Mouse (Mus musculus) large intestine, adult 2 months (tissue): Measurements from ENCODE around the gene Ccdc8. TPM values are rescaled to one million over a fixed set of nuclear protein-coding genes. Genes with fewer than 3 reads are reported as not detected.

Experiments used
- DNase-seq: peaks from one replicate; pipeline ENCODE4 v3.0.0-alpha.2; 2012; ENCODE audit warnings: low read depth, low spot score
- WGBS: fragments of 180-500 bp; shearing (Covaris S2); methylation state at CpG from one replicate; pipeline ENCODE4 v1.1.7; 2018; 5-methylcytosine and 5-hydroxymethylcytosine counted together
- polyA plus RNA-seq: library from polyadenylated mRNA; depleted of rRNA; stranded (reverse); fragments of >200 nt; gene quantifications from 2 replicates; pipeline ENCODE4 v1.2.3, GENCODE M21; 2012; rRNA removed

The Ccdc8 gene
- polyA plus RNA-seq, 1 experiment, result 1.1 TPM

- DNase-seq, result no peak
- WGBS, result 82% methylated on average over 7 of the region's 7 CpGs
Measured at GRCm38 (mm10) chr7:17030239-17030638, 37.7 kb downstream of the Ccdc8 start.

GRCm38 (mm10) chr7:17038018-17038695 is 45.6 kb downstream of the Ccdc8 start:
- 67% methylated on average over 9 of the region's 9 CpGs for WGBS
- no peak for DNase-seq

- WGBS, result 87% methylated on average over 7 of the region's 7 CpGs
- DNase-seq, result no peak
Measured at GRCm38 (mm10) chr7:17039373-17039772, 46.9 kb downstream of the Ccdc8 start.

GRCm38 (mm10) chr7:17045743-17046142 is 53.2 kb downstream of the Ccdc8 start:
- 93% methylated on average over 1 of the region's 1 CpGs for WGBS
- no peak for DNase-seq

Other genes with a start within 250 kb of the Ccdc8 start
- 82.4 and 114 TPM in 2 replicates for gene Slc1a5, start 211.4 kb upstream of the Ccdc8 start, polyA plus RNA-seq
- gene Strn4, start 176.8 kb upstream of the Ccdc8 start, polyA plus RNA-seq, result 100.0 and 115 TPM in 2 replicates
- gene Fkrp, start 176.0 kb upstream of the Ccdc8 start, polyA plus RNA-seq, result 11.7 and 15.7 TPM in 2 replicates
- gene Prkd2, start 149.8 kb upstream of the Ccdc8 start, polyA plus RNA-seq, result 23.6 and 32.4 TPM in 2 replicates
- 10.9 and 12.4 TPM in 2 replicates for gene Dact3, start 117.4 kb upstream of the Ccdc8 start, polyA plus RNA-seq
- gene Gng8, start 100.9 kb upstream of the Ccdc8 start, polyA plus RNA-seq, result 3.1 and 3.6 TPM in 2 replicates
- 1.5 and 1.7 TPM in 2 replicates for gene Ptgir, start 86.2 kb upstream of the Ccdc8 start, polyA plus RNA-seq
- gene Calm3, start 68.6 kb upstream of the Ccdc8 start, polyA plus RNA-seq, result 442 and 456 TPM in 2 replicates
- 1.2 and 2.3 TPM in 2 replicates for gene Pnmal2, start 48.0 kb upstream of the Ccdc8 start, polyA plus RNA-seq
- gene Pnmal1, start 33.0 kb upstream of the Ccdc8 start, polyA plus RNA-seq, result 0.22 and 0.43 TPM in 2 replicates
- 0.15 and 0.16 TPM in 2 replicates for gene Gm42372, start 9.6 kb upstream of the Ccdc8 start, polyA plus RNA-seq
- gene Ppp5c, start 35.2 kb downstream of the Ccdc8 start, polyA plus RNA-seq, result 198 and 205 TPM in 2 replicates
- gene Hif3a, start 69.7 kb downstream of the Ccdc8 start, polyA plus RNA-seq, result 0.70 and 0.71 TPM in 2 replicates
- 0.02 TPM in 1 of 2 replicates, not detected in the other for gene Psg16, start 81.3 kb downstream of the Ccdc8 start, polyA plus RNA-seq
- gene Ceacam3, start 157.6 kb downstream of the Ccdc8 start, polyA plus RNA-seq, result not detected in 2 replicates
- gene Psg29, start 210.8 kb downstream of the Ccdc8 start, polyA plus RNA-seq, result not detected in 2 replicates